Comparison of ENCODE assay signal across 8 mouse cellular contexts in genomic region chr3:97076412-97076811, GRCm38 (mm10).
DNase-seq lines count a peak whose midpoint lies in the region; ATAC-seq lines count a peak whose summit lies in the region.

No protein-coding gene starts in this region.

- 0 out of 2 replicates have a peak, but pooled peaks have one; percentile 55 for ATAC-seq in frontal cortex, adult (ENCODE audit: low TSS enrichment)
- peak; percentile 63 for ATAC-seq in inflammation-experienced regulatory T-cells, adult 6 months
- ATAC-seq in monocyte, adult 5-6 weeks (replicated peaks; ENCODE audit: insufficient number of reproducible peaks, low FRiP score, low TSS enrichment, poor library complexity, severe bottlenecking) = no peak

- no peak for DNase-seq in frontal cortex, postnatal 14 days (ENCODE audit: low spot score in 2 of 2)
- peak; percentile 11 for DNase-seq in MN1 (ENCODE audit: low spot score)
- peak; percentile 45 to 64 for DNase-seq in cerebellum, postnatal 25 days
- peak; percentile 65 for DNase-seq in lung, postnatal 10 days
- DNase-seq in thymus, postnatal 36 days = peak; percentile 52 to 57

Comparison
In these comparisons a context has a peak if more than half of its experiments do, and no peak if none do; other contexts are left out.
1. DNase-seq: peak in MN1 (single experiment), cerebellum, postnatal 25 days (2 of 2), lung, postnatal 10 days (single experiment) and thymus, postnatal 36 days (2 of 2); none in frontal cortex, postnatal 14 days (0 of 2).